Mouse (Mus musculus) CH12.LX (cell line): Measurements from ENCODE around the gene Zbtb4.

Source experiments
- CTCF ChIP-seq, 2 experiments: IDR thresholded peaks in 1 of 2; conservative IDR thresholded peaks in 1 of 2; 2 replicates each; pipeline ENCODE4 v1.5.1; 2011 to 2012; ENCODE audit warnings: low read depth in 2 of 2, low read length in 2 of 2, improper control_type of control experiment in 1 of 2, inconsistent platforms in 1 of 2, mild to moderate bottlenecking in 1 of 2, moderate library complexity in 1 of 2
- ELF1 ChIP-seq: IDR thresholded peaks from 2 replicates; pipeline ENCODE4 v1.6.1; 2014; ENCODE audit warnings: low read depth, mild to moderate bottlenecking, inconsistent platforms, low read length, improper control_type of control experiment
- EP300 ChIP-seq: IDR thresholded peaks from 2 replicates; pipeline ENCODE4 v1.6.1; 2011; ENCODE audit warnings: low read length, improper control_type of control experiment
- MEF2A ChIP-seq: IDR thresholded peaks from 2 replicates; pipeline ENCODE4 v1.6.1; 2014; ENCODE audit warnings: low read depth, mild to moderate bottlenecking, inconsistent platforms, low read length, improper control_type of control experiment, borderline replicate concordance
- POLR2A ChIP-seq: IDR thresholded peaks from 2 replicates; pipeline ENCODE4 v1.6.1; 2011; ENCODE audit warnings: low read depth, mild to moderate bottlenecking, improper control_type of control experiment, low read length
- TCF12 ChIP-seq: IDR thresholded peaks from 2 replicates; pipeline ENCODE4 v1.6.1; 2014; ENCODE audit warnings: low read depth, mild to moderate bottlenecking, inconsistent platforms, low read length, improper control_type of control experiment
- ZMIZ1 ChIP-seq: IDR thresholded peaks from 2 replicates; pipeline ENCODE4 v1.6.1; 2012; ENCODE audit warnings: low read depth, mild to moderate bottlenecking, inconsistent platforms, low read length, improper control_type of control experiment

DNA sequence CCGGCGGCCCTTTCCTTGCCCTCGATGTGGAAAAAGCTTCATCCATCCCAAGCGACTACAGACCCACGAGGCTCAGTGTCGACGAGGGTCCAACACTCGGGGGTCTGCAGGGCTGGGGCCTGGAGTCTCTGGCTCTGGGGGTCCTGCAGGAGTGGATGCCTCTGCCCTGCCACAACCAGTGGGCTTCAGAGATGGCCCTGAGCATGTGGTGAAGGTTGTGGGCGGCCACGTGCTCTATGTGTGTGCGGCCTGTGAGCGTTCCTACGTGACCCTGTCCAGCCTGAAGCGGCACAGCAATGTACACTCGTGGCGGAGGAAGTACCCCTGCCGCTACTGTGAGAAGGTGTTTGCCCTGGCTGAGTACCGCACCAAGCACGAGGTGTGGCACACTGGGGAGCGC is 10.8 kb downstream of the Zbtb4 start:
- TF ChIP-seq ELF1 (no peak), TCF12 (no peak), EP300 (no peak), CTCF (conservative IDR thresholded peaks at IDR 0.05 in 1 of 2, IDR thresholded peaks at IDR 0.05 in 1 of 2; ENCODE audit: low read depth in 2 of 2, low read length in 2 of 2) (no peak), MEF2A (no peak), ZMIZ1 (no peak), POLR2A (no peak)
